Mouse (Mus musculus) hindbrain, embryonic 13.5 days (tissue): ENCODE measurements at regions not wholly inside any gene's neighbourhood (a gene's known extent, or its start where the extent isn't known, plus 50 kb on each side); places are given as distances from the start of the nearest gene placed in this dataset.
"Not testable (repeated sequence)": the region's sequence is repeated elsewhere in the genome, so short reads cannot be mapped to it uniquely, and the experiment has no call there.

ENCODE experiments used
- ATAC-seq: fragments of 200-750 bp; cut with Nextera tagmentation; 2 replicates; pipeline ENCODE4 v1.8.0; 2017; ENCODE audit warnings: moderate TSS enrichment; ENCODE audit not compliant: low FRiP score
- H3K27ac ChIP-seq: fragments of 300-500 bp; sonication (generic); 2 replicates; pipeline ENCODE4 v1.5.1; 2015; ENCODE audit warnings: inconsistent platforms, mild to moderate bottlenecking, moderate library complexity
- H3K27me3 ChIP-seq: fragments of 300-500 bp; sonication (generic); 2 replicates; pipeline ENCODE4 v1.6.1; 2015; ENCODE audit warnings: mild to moderate bottlenecking, inconsistent platforms
- H3K36me3 ChIP-seq: fragments of 300-500 bp; sonication (generic); 2 replicates; pipeline ENCODE4 v1.6.1; 2015; ENCODE audit warnings: mild to moderate bottlenecking, inconsistent platforms
- H3K4me1 ChIP-seq: fragments of 300-500 bp; sonication (generic); replicated peaks from 2 replicates; pipeline ENCODE4 v1.6.1; 2015; ENCODE audit warnings: inconsistent platforms
- H3K4me2 ChIP-seq: fragments of 300-500 bp; sonication (generic); 2 replicates; pipeline ENCODE4 v1.6.1; 2015; ENCODE audit warnings: inconsistent platforms, mild to moderate bottlenecking, moderate library complexity
- H3K4me3 ChIP-seq: fragments of 300-500 bp; sonication (generic); 2 replicates; pipeline ENCODE4 v1.5.1; 2015; ENCODE audit warnings: mild to moderate bottlenecking, inconsistent platforms
- H3K9ac ChIP-seq: fragments of 300-500 bp; sonication (generic); 2 replicates; pipeline ENCODE4 v1.6.1; 2015; ENCODE audit warnings: mild to moderate bottlenecking, inconsistent platforms
- H3K9me3 ChIP-seq: fragments of 300-500 bp; sonication (generic); 2 replicates; pipeline ENCODE4 v1.6.1; 2016; ENCODE audit warnings: inconsistent platforms
- WGBS: fragments of 180-500 bp; shearing (Covaris S2); methylation state at CpG from one replicate; pipeline ENCODE4 v1.1.7; 2015; 5-methylcytosine and 5-hydroxymethylcytosine counted together

DNA sequence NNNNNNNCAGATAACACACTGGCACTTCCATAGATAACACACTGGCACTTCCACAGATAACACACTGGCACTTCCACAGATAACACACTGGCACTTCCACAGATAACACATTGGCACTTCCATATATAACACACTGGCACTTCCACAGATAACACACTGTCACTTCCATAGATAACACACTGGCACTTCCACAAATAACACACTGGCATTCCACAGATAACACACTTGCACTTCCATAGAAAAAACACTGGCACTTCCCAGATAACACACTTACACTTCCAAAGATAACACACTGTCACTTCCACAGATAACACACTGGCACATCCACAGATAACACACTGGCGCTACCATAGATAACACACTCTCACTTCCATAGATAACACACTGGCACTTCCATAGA, 105.7 kb upstream of the Afdn start:
- H3K27me3 ChIP-seq, H3K36me3 ChIP-seq, H3K9ac ChIP-seq, H3K9me3 ChIP-seq, ATAC-seq, H3K4me2 ChIP-seq, H3K4me3 ChIP-seq, H3K27ac ChIP-seq: not testable (repeated sequence)
- peaks cover 36% of the 10 kb centered on the region for H3K4me1 ChIP-seq
- 66% methylated on average over 1 of the region's 1 CpGs for WGBS

DNA sequence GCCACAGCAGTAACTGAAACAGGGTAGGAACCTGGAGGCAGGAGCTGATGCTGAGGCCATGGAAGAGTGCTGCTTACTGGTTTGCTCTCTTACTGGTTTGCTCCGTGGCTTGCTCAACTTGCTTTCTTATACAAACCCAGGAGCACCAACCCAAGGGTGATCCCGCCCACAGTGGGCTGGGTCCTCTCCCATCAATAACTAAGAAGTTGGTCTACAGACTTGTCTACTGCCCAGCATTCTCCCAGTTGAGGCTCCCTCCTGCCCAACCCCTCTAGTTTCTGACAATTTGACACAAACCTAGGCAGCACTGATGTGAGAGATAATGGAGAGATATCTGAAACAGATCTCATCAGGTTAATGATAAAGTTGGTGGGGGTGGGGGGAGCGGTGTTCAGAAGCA, 104.3 kb upstream of the Afdn start:
- Histone ChIP-seq H3K27ac (peak overlapping the region; percentile 88), H3K4me1 (peaks cover 44% of the 10 kb centered on the region), H3K9ac (no peak overlapping the region), H3K4me2 (peak overlapping the region; percentile 35), H3K9me3 (no peaks in the 10 kb centered on the region), H3K4me3 (no peak overlapping the region), H3K27me3 (no peaks in the 10 kb centered on the region), H3K36me3 (no peaks in the 10 kb centered on the region)
- WGBS = 6% methylated on average over 3 of the region's 3 CpGs
- peak; percentile 2; the same call in 1 of the 2 replicates for ATAC-seq

DNA sequence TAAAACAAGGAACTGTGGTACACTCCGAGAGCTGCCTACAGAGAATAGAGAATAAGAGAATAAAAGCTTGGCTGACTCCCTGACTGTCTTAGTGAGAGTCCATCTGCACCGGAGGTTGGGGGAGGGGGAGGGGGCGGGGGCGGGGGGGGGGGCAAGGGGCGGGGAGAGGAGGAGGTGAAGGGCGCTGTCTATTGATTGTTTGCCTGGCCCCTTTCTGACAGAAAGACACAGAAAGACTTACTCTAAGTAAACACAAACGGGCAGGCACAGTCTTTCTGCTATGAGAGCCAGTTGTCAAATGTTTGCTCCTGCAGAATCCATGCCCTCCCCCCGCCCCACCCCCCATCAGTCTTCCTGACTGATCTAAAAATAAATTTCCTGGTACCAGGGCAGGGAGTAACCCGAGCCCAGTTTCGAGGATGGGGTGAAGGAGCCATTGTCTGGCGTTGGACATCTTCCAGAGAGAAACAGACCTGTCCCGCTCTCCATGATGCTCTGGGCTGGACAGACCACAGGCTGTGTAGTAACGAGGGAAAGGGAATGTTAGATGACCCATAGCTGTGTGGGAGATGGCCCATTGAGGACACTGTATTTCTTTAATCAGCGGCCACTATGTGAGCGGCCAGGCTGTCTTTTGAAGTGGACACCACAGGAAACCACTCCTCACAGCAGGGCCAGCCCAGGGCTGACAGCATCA, 103.7 kb upstream of the Afdn start:
- peaks cover 45% of the 10 kb centered on the region for H3K4me1 ChIP-seq
- H3K27ac ChIP-seq = peak overlapping the region; percentile 88
- peak overlapping the region; percentile 35 for H3K4me2 ChIP-seq
- WGBS = under 1% methylated on average over 12 of the region's 15 CpGs
- no peaks in the 10 kb centered on the region for H3K36me3 ChIP-seq
- no peaks in the 10 kb centered on the region for H3K27me3 ChIP-seq
- H3K9me3 ChIP-seq = no peaks in the 10 kb centered on the region
- ATAC-seq = peak; percentile 60
- no peak overlapping the region for H3K4me3 ChIP-seq
- no peak overlapping the region for H3K9ac ChIP-seq

DNA sequence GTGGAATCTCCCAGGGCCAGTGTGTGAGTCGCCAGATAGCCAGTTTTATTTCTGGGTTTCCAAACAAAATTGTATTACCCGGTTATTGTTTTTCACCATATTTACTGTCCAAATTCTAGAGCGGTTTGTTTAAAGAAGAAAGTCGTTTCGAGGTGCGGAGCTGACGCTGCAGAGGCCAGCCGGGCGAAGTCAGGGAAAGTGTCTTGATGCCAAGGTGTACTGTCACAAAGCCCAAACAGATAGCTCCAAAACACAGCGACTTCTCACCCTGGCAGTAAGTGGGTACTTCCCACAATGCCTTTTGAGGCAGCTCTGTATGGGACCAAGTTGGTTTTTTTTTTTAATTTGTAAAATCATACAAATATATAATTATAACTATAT, 103.2 kb upstream of the Afdn start:
- 17% methylated on average over 10 of the region's 10 CpGs for WGBS
- Histone ChIP-seq H3K9me3 (no peaks in the 10 kb centered on the region), H3K4me3 (no peak overlapping the region), H3K4me1 (peaks cover 45% of the 10 kb centered on the region), H3K27me3 (no peaks in the 10 kb centered on the region), H3K36me3 (no peaks in the 10 kb centered on the region), H3K27ac (peak overlapping the region; percentile 88), H3K4me2 (peak overlapping the region; percentile 35), H3K9ac (no peak overlapping the region)
- no peak for ATAC-seq

DNA sequence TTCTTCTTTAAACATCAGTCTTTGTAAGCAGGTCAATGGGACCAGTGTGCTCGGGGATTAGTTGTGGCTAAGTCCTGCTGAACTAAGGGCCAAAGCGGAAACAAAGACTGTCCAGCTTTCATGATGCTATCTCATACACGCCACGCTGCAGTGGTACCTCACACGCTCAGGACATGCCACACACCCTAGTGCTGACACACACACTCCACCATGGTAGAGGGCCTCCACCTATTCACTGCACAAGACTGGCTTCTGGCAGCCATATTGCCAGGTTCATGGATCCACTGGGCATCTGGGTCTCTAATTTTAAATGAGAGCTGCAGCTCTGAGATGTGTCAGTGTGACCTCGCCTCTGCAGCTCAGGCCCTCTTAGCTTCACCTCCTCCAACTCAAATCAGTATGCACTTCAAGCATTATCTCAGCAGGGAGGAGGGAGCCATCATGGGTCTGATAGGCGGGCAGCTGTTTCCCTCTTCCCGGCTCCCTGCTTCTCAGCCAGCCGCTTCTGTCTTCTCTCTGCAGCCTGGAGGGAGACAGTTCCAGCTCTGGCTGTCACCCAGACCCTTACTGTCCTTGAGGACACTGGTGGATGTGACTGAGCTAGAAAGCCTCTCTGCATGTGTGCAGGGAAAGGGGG, 102.6 kb upstream of the Afdn start:
- H3K9ac ChIP-seq = no peak overlapping the region
- H3K27me3 ChIP-seq = no peaks in the 10 kb centered on the region
- 30% methylated on average over 9 of the region's 9 CpGs for WGBS

DNA sequence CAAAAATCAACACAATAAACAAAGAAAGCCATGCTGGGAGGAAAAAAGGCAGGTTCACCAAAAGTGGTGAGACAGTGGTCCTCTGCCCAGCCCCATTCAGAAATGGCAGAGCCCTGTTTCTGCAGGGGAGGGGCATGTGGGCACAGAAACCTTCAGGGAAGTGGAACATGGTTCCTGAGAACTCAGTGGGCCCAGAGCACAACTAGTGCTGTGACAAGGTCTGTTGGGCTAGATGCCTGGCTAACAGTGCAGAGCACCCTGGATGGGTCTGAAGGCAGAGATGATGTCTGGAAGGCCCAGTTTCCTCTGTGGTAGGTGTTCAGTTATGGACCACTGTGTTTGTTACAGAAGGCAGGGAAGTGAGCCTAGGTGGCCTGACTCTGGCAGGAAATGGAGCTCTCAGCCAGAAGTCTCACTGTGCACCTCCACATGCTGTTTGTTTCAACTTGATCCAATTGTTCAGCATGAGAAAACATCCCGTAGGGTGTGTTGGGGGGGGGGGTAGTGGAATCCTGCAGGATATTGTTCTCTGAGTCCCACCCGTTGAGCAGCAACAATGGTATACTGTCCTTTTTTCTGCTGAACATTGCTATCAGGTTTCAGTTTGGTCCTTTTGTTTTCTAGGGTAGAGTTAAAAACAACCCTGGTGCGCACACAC, 101.9 kb upstream of the Afdn start:
- no peaks in the 10 kb centered on the region for H3K27me3 ChIP-seq
- ATAC-seq = peak; percentile 57
- no peaks in the 10 kb centered on the region for H3K36me3 ChIP-seq
- no peak overlapping the region for H3K4me3 ChIP-seq
- WGBS = 16% methylated on average over 3 of the region's 3 CpGs
- H3K4me2 ChIP-seq = no peak overlapping the region
- no peak overlapping the region for H3K9ac ChIP-seq
- H3K4me1 ChIP-seq = peaks cover 45% of the 10 kb centered on the region
- H3K9me3 ChIP-seq = no peaks in the 10 kb centered on the region
- peak overlapping the region; percentile 88 for H3K27ac ChIP-seq

More for the DNA sequence above, 102.6 kb upstream of the Afdn start:
- no peaks in the 10 kb centered on the region for H3K36me3 ChIP-seq
- H3K4me1 ChIP-seq = peaks cover 45% of the 10 kb centered on the region
- H3K9me3 ChIP-seq = no peaks in the 10 kb centered on the region
- H3K4me2 ChIP-seq = no peak overlapping the region
- H3K4me3 ChIP-seq = no peak overlapping the region
- peak; percentile 76 for ATAC-seq
- H3K27ac ChIP-seq = peak overlapping the region; percentile 88

DNA sequence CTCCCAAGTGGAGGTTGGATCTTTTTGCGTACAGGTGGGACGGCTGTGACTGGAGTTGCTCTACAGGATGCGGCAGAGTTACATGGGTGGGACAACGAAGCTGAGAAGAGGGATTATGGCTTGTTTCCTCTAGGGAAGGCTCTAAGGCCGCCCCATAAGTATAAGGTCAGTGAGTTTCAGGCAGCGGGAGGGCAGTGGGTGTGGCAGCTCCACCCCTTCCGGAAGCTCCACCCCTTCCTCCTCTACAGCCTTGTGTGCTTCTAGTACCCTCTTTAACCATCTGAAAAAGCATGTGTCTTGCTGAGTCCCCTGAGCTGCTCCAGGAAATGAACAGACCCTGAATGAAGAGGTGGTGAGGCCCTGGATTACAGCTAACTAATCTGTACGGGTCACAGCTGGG, 101.2 kb upstream of the Afdn start:
- 0 out of 2 replicates have a peak overlapping the region, but pooled peaks have one; percentile 0 for H3K4me2 ChIP-seq
- 15% methylated on average over 8 of the region's 8 CpGs for WGBS
- no peak overlapping the region for H3K4me3 ChIP-seq
- no peak for ATAC-seq
- peaks cover 45% of the 10 kb centered on the region for H3K4me1 ChIP-seq
- no peaks in the 10 kb centered on the region for H3K36me3 ChIP-seq
- H3K27ac ChIP-seq = peak overlapping the region; percentile 88
- H3K27me3 ChIP-seq = no peaks in the 10 kb centered on the region
- H3K9me3 ChIP-seq = no peaks in the 10 kb centered on the region
- no peak overlapping the region for H3K9ac ChIP-seq

DNA sequence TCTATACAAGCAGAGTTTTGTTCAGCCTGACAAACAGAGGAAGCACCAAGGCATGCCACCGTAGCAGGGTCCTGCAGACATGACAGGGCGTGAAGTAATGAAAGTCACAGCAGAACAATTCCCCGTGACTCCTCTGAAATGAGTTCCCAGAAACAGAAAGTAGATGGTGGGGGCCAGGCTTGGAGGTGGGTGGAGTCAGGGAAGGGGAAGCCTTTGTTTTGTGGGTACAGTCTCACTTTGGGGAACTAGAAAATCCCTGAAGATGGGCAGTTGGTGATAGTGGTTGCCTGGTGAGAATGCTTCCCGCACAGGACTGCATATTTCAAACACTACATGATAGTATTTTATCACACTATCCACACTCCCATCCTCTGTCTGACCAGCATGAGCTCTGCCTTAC, 100.4 kb upstream of the Afdn start:
- Histone ChIP-seq H3K4me2 (no peak overlapping the region), H3K4me3 (no peak overlapping the region), H3K27ac (peak overlapping the region; percentile 88), H3K27me3 (no peaks in the 10 kb centered on the region), H3K9me3 (no peaks in the 10 kb centered on the region), H3K36me3 (no peaks in the 10 kb centered on the region), H3K9ac (no peak overlapping the region), H3K4me1 (peaks cover 45% of the 10 kb centered on the region)
- ATAC-seq = no peak
- WGBS = 50% methylated on average over 4 of the region's 4 CpGs

DNA sequence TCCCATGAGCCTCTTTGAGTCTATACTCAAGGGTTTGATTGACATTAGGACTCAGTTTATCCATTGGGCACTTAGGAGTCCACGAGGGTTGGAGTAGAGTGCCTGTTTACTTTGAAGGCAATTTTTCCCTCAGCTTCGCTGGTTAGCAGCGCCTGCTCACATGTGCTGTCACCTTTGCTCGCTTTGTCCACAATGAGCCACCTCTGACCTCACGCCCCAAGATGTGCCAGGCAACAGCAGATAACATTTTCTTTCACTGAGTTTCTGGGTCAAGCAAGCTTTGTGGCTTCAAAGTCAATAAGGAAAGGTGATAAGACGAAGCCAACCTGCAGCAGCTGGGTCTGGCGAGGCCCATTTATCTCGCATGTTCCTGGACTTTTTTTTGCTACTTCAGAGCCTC, 99.3 kb upstream of the Afdn start:
- H3K4me3 ChIP-seq = no peak overlapping the region
- no peak overlapping the region for H3K27ac ChIP-seq
- WGBS = 93% methylated on average over 8 of the region's 8 CpGs
- peaks cover 42% of the 10 kb centered on the region for H3K4me1 ChIP-seq
- no peaks in the 10 kb centered on the region for H3K9me3 ChIP-seq
- no peaks in the 10 kb centered on the region for H3K27me3 ChIP-seq
- no peak overlapping the region for H3K4me2 ChIP-seq
- H3K36me3 ChIP-seq = no peaks in the 10 kb centered on the region
- ATAC-seq = no peak
- no peak overlapping the region for H3K9ac ChIP-seq

DNA sequence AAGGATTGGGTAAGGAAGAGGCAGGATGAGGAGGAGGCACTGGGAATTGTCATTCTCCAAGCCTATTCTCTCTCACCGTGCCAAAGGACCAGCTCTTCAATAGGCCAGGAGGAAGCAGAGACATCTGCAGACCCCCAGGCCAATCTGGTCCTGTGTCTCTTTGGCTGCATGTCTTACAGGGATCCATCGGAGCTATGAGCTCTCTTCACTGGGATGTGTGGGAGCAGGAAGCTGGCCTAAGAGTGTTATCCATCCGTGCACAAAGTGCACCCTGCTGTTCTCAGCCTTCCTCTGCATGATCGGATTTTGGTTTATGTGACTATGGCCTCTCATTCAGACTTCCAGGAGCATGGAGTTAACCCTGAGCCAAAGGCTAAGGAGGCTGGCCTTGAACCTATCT, 98.2 kb upstream of the Afdn start:
- ATAC-seq = no peak
- Histone ChIP-seq H3K9ac (no peak overlapping the region), H3K4me2 (no peak overlapping the region), H3K27ac (no peak overlapping the region), H3K4me1 (peaks cover 43% of the 10 kb centered on the region), H3K9me3 (no peaks in the 10 kb centered on the region), H3K36me3 (no peaks in the 10 kb centered on the region), H3K27me3 (no peaks in the 10 kb centered on the region), H3K4me3 (no peak overlapping the region)
- WGBS = 64% methylated on average over 4 of the region's 4 CpGs
